Comparison of ENCODE assay signal across 20 mouse cellular contexts in the genomic region with DNA sequence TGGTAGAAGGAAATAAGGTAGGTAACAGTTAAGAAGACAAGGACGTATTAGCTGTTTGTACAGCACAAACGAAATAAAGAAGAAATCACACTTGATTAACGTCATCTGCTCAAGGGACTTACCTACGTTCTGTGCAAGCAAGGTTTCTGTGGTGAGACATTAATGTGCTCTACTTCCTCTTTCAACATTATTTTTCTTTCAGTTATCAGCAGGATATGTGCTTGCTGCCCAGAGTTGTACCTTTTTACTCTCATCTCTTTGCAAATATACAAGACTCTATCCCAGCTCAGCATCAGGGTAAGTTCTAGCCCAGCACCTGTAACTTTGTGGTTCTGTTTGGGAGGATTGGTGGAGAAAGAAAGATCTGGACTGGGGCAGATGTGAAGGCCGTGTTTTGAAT. TPM values are rescaled to one million over a fixed set of nuclear protein-coding genes. Genes with fewer than 3 reads are reported as not detected.
DNase-seq lines count a peak whose midpoint lies in the region; ATAC-seq and TF ChIP-seq lines count a peak whose summit lies in the region.
"Had no signal": no experiment of that assay in that cellular context is flagged by ENCODE, and none has a peak within 500 bp of the region (broad histone marks: within the 10 kb centered on the region; RNA-seq: fewer than 3 reads in every experiment).

No protein-coding gene starts in this region.

- no peak for TF ChIP-seq POLR2A in CH12.LX (IDR thresholded peaks at IDR 0.05; ENCODE audit: low read depth, low read length)

- TF ChIP-seq RAD21 in CH12.LX (IDR thresholded peaks at IDR 0.05; ENCODE audit: low read depth, low read length), result no peak

- H3K27ac ChIP-seq in CH12.LX (ENCODE audit: insufficient read depth, low read depth), result peak overlapping the region; percentile 90
- no peak overlapping the region for H3K27ac ChIP-seq in hindbrain, embryonic 14.5 days
- H3K27ac ChIP-seq: embryonic facial prominence, embryonic 12.5 days; hindbrain, embryonic 15.5 days; macrophage; stomach, postnatal 0 days had no signal

- in situ Hi-C loops in CH12.LX (cut with MboI; ENCODE audit: low pct_ligation_motif_present, low pct_unique_long_range_greater_than_20kb, low sequenced_read_pairs), result no loop called here

- peaks cover 2 to 4% of the 10 kb centered on the region in 2 experiments; a peak in 1 of 4 replicates for H3K4me1 ChIP-seq in CH12.LX (ENCODE audit: control insufficient read depth in 1 of 2, insufficient read depth in 2 of 2)
- H3K4me1 ChIP-seq in hindbrain, embryonic 14.5 days (replicated peaks; ENCODE audit: control insufficient read depth, insufficient read depth, low read length), result no peaks in the 10 kb centered on the region
- H3K4me1 ChIP-seq: embryonic facial prominence, embryonic 12.5 days; hindbrain, embryonic 15.5 days had no signal

- peak overlapping the region; percentile 43 for H3K9ac ChIP-seq in CH12.LX (ENCODE audit: insufficient read depth, low read depth)
- H3K9ac ChIP-seq in hindbrain, embryonic 14.5 days, result no peak overlapping the region
- H3K9ac ChIP-seq: embryonic facial prominence, embryonic 12.5 days; hindbrain, embryonic 15.5 days had no signal

- WGBS in hindbrain, embryonic 14.5 days, result 89% methylated on average over 5 of the region's 5 CpGs

- ATAC-seq in hematopoietic stem cell, adult 5-6 weeks (replicated peaks in 1 of 2; ENCODE audit: insufficient read depth in 1 of 2, low FRiP score in 2 of 2, low TSS enrichment in 1 of 2, low read depth in 1 of 2, poor library complexity in 2 of 2, severe bottlenecking in 2 of 2), result peak; percentile 81 to 89
- no peak for ATAC-seq in hindbrain, embryonic 14.5 days (ENCODE audit: low FRiP score)

- DNase-seq in lung, postnatal 25 days (ENCODE audit: low spot score), result peak; percentile 4
- DNase-seq in lung, postnatal 36 days, result no peak
- peak; percentile 58 for DNase-seq in CH12.LX (ENCODE audit: extremely low read depth)
- peak; percentile 2 for DNase-seq in skeletal muscle tissue, adult 2 months (ENCODE audit: low read depth, low spot score)
- no peak for DNase-seq in hindbrain, embryonic 14.5 days (ENCODE audit: low spot score)
- no peak for DNase-seq in adrenal gland, adult 8-10 months
- DNase-seq in cerebellum, adult 9-11 months, result no peak
- DNase-seq: adrenal gland, postnatal 36 days; heart, adult 11 months; kidney, adult 18-20 months; kidney, postnatal 25 days; layer of hippocampus, adult 9-11 months; midbrain, embryonic 14.5 days; right cerebral cortex, postnatal 14 days had no signal

- H3K9me3 ChIP-seq in CH12.LX (replicated peaks; ENCODE audit: low read length), result no peaks in the 10 kb centered on the region
- no peaks in the 10 kb centered on the region for H3K9me3 ChIP-seq in hindbrain, embryonic 14.5 days (ENCODE audit: control insufficient read depth, low read length)
- H3K9me3 ChIP-seq: embryonic facial prominence, embryonic 12.5 days; hindbrain, embryonic 15.5 days had no signal

- 0 out of 2 replicates have a peak, but pooled peaks cover 2% of the 10 kb centered on the region for H3K79me2 ChIP-seq in CH12.LX (replicated peaks; ENCODE audit: control insufficient read depth, extremely low read depth, insufficient read depth, poor library complexity, severe bottlenecking)

- dilution Hi-C loops in CH12.LX (cut with MboI; ENCODE audit: extremely low pct_ligation_motif_present, extremely low pct_unique_long_range_greater_than_20kb, low sequenced_read_pairs), result no loop called here

- peak; percentile 80 for TF ChIP-seq EP300 in CH12.LX (IDR thresholded peaks at IDR 0.05; ENCODE audit: low read length)

- no peak overlapping the region; the same call in 1 of the 2 replicates for H3K4me2 ChIP-seq in CH12.LX (ENCODE audit: insufficient read depth, low read depth, poor library complexity, severe bottlenecking)
- no peak overlapping the region for H3K4me2 ChIP-seq in hindbrain, embryonic 14.5 days (replicated peaks)
- H3K4me2 ChIP-seq: embryonic facial prominence, embryonic 12.5 days; hindbrain, embryonic 15.5 days had no signal

- H3K4me3 ChIP-seq in CH12.LX (replicated peaks in 1 of 3; ENCODE audit: low read depth in 2 of 3, low read length in 2 of 3, poor library complexity in 1 of 3), result peak overlapping the region; percentile 49 to 77 (median 58)
- H3K4me3 ChIP-seq in hindbrain, embryonic 14.5 days (replicated peaks; ENCODE audit: low read length), result no peak overlapping the region
- H3K4me3 ChIP-seq: embryonic facial prominence, embryonic 12.5 days; hindbrain, embryonic 15.5 days had no signal

- no peaks in the 10 kb centered on the region for H3K27me3 ChIP-seq in CH12.LX (replicated peaks)
- no peaks in the 10 kb centered on the region for H3K27me3 ChIP-seq in hindbrain, embryonic 14.5 days (ENCODE audit: control insufficient read depth, insufficient read depth, low read length)
- H3K27me3 ChIP-seq: embryonic facial prominence, embryonic 12.5 days; hindbrain, embryonic 15.5 days had no signal

- no peak for TF ChIP-seq CTCF in CH12.LX (conservative IDR thresholded peaks at IDR 0.05 in 1 of 2, IDR thresholded peaks at IDR 0.05 in 1 of 2; ENCODE audit: low read depth in 2 of 2, low read length in 2 of 2)

- no peaks in the 10 kb centered on the region for H3K36me3 ChIP-seq in CH12.LX (replicated peaks in 1 of 2; ENCODE audit: control insufficient read depth in 1 of 2, insufficient read depth in 1 of 2, low read length in 1 of 2)
- no peaks in the 10 kb centered on the region for H3K36me3 ChIP-seq in hindbrain, embryonic 14.5 days (replicated peaks; ENCODE audit: control insufficient read depth, insufficient read depth)
- H3K36me3 ChIP-seq: embryonic facial prominence, embryonic 12.5 days; hindbrain, embryonic 15.5 days had no signal

TF ChIP-seq in CH12.LX, 34 proteins besides CTCF, POLR2A, EP300 and RAD21 (continues in another document):
- TF ChIP-seq ZMIZ1 (IDR thresholded peaks at IDR 0.05; ENCODE audit: low read depth, low read length) (no peak), CHD2 (IDR thresholded peaks at IDR 0.05; ENCODE audit: low read length) (no peak), E2F4 (IDR thresholded peaks at IDR 0.05; ENCODE audit: insufficient replicate concordance, low read depth, low read length) (no peak), BHLHE40 (IDR thresholded peaks at IDR 0.05; ENCODE audit: low read depth, low read length) (peak; percentile 20; the same call in 1 of the 2 replicates), HCFC1 (IDR thresholded peaks at IDR 0.05; ENCODE audit: low read depth, low read length) (no peak), JUN (IDR thresholded peaks at IDR 0.05; ENCODE audit: insufficient read depth, low read depth, low read length) (no peak), RCOR1 (conservative IDR thresholded peaks at IDR 0.05; ENCODE audit: low read depth, low read length) (no peak), ZC3H11A (IDR thresholded peaks at IDR 0.05; ENCODE audit: low read depth, low read length) (no peak), MXI1 (IDR thresholded peaks at IDR 0.05; ENCODE audit: low read depth, low read length) (no peak), KAT2A (IDR thresholded peaks at IDR 0.05; ENCODE audit: insufficient replicate concordance, low read length) (no peak), ETS1 (conservative IDR thresholded peaks at IDR 0.05; ENCODE audit: low read depth, low read length) (peak; percentile 49), ZNF384 (IDR thresholded peaks at IDR 0.05; ENCODE audit: low read depth, low read length) (no peak), ELF1 (IDR thresholded peaks at IDR 0.05; ENCODE audit: low read depth, low read length) (peak; percentile 10; the same call in 1 of the 2 replicates), MAFK (IDR thresholded peaks at IDR 0.05; ENCODE audit: insufficient replicate concordance, low read length) (no peak), NELFE (IDR thresholded peaks at IDR 0.05; ENCODE audit: low read depth, low read length) (0 out of 2 replicates have a peak, but pooled peaks have one; percentile 28), TBP (conservative IDR thresholded peaks at IDR 0.05; ENCODE audit: low read depth, low read length) (peak; percentile 66; the same call in 1 of the 2 replicates), CHD1 (IDR thresholded peaks at IDR 0.05; ENCODE audit: low read depth, low read length) (no peak), ZKSCAN1 (IDR thresholded peaks at IDR 0.05; ENCODE audit: borderline replicate concordance, low read depth, low read length) (no peak), NRF1 (IDR thresholded peaks at IDR 0.05; ENCODE audit: low read depth, low read length) (no peak), SIN3A (IDR thresholded peaks at IDR 0.05; ENCODE audit: low read length) (no peak), MEF2A (IDR thresholded peaks at IDR 0.05; ENCODE audit: borderline replicate concordance, low read depth, low read length) (no peak), USF2 (conservative IDR thresholded peaks at IDR 0.05; ENCODE audit: low read depth, low read length) (no peak), JUND (conservative IDR thresholded peaks at IDR 0.05; ENCODE audit: low read depth, low read length) (no peak), UBTF (IDR thresholded peaks at IDR 0.05; ENCODE audit: low read depth, low read length) (no peak), TCF12 (IDR thresholded peaks at IDR 0.05; ENCODE audit: low read depth, low read length) (peak; percentile 27; the same call in 1 of the 2 replicates), MAZ (IDR thresholded peaks at IDR 0.05; ENCODE audit: low read depth, low read length) (no peak), POLR2AphosphoS2 (IDR thresholded peaks at IDR 0.05; ENCODE audit: low read depth, low read length) (no peak), USF1 (IDR thresholded peaks at IDR 0.05; ENCODE audit: low read depth, low read length) (no peak), MYC (IDR thresholded peaks at IDR 0.05; ENCODE audit: low read depth, low read length) (0 out of 2 replicates have a peak, but pooled peaks have one; percentile 14), MAX (IDR thresholded peaks at IDR 0.05; ENCODE audit: low read length) (no peak; the same call in 1 of the 2 replicates)

RNA-seq across cellular contexts. Expression of gene P2ry10, which starts 0.8 kb away (rescaled TPM):
- total RNA-seq in CH12.LX (2012; rRNA removed), result 8.3 and 9.0 TPM in 2 replicates
- 42.2 and 47.4 TPM in 2 replicates for total RNA-seq in CH12.LX (2014; rRNA removed)
- 9.0 and 9.7 TPM in 2 replicates for polyA plus RNA-seq in CH12.LX (2012; ENCODE audit: insufficient read length, low read depth)
- 21.1 and 24.8 TPM in 2 replicates for total RNA-seq in hematopoietic stem cell, adult 5-6 weeks (2017)
- polyA plus RNA-seq in hindbrain, embryonic 14.5 days (2014; fragmentation: Nextera tagmentation; extraction: Ambion mirVana), result not detected in 2 replicates
- total RNA-seq in adrenal gland, adult 8-10 months (2022), result under 1 TPM; 0.17 to 0.43 (median 0.19) TPM
- total RNA-seq: left cerebral cortex, postnatal 10 days had no signal
- polyA plus RNA-seq: hindbrain, embryonic 15.5 days; midbrain, embryonic 14.5 days; stomach, postnatal 0 days had no signal

RNA-seq across cellular contexts. Expression of gene P2ry10b, which starts 59.6 kb away (rescaled TPM):
- 1.0 and 1.2 TPM in 2 replicates for total RNA-seq in CH12.LX (2012; rRNA removed)
- total RNA-seq in CH12.LX (2014; rRNA removed), result 2.7 and 4.3 TPM in 2 replicates
- polyA plus RNA-seq in CH12.LX (2012; ENCODE audit: insufficient read length, low read depth), result 1.3 and 1.4 TPM in 2 replicates
- total RNA-seq in hematopoietic stem cell, adult 5-6 weeks (2017), result 3.1 and 4.8 TPM in 2 replicates
- 0.51 and 0.63 TPM in 2 replicates for polyA plus RNA-seq in hindbrain, embryonic 14.5 days (2014; fragmentation: Nextera tagmentation; extraction: Ambion mirVana)
- 1 to 10 TPM in 2 of 4 experiments, under 1 TPM in 2; 0.91 to 3.5 (median 1.5) TPM for total RNA-seq in adrenal gland, adult 8-10 months (2022)

Comparison
In these comparisons a context has a peak if more than half of its experiments do, and no peak if none do; other contexts are left out.
1. DNase-seq: peak in lung, postnatal 25 days (single experiment), CH12.LX (single experiment) and skeletal muscle tissue, adult 2 months (single experiment); none in lung, postnatal 36 days (single experiment), hindbrain, embryonic 14.5 days (single experiment), adrenal gland, adult 8-10 months (single experiment) and cerebellum, adult 9-11 months (single experiment).
2. RNA of gene P2ry10, which starts 0.8 kb away (total RNA-seq): 8.3 to 47.4 TPM in CH12.LX and 21.1 to 24.8 TPM in hematopoietic stem cell, adult 5-6 weeks; 0.17 to 0.43 TPM in adrenal gland, adult 8-10 months; every median in the first group is over 4 times any median in the second.